Mouse (Mus musculus): ENCODE measurements at regions not wholly inside any gene's neighbourhood (a gene's known extent, or its start where the extent isn't known, plus 50 kb on each side); places are given as distances from the start of the nearest gene placed in this dataset.

- CTCF ChIA-PET = interaction anchor here in 1 of 4 experiments (0.6 kb wide), 1 partner anchor 68 kb away, joined by 3 read pairs; no protein-coding TSS in a partner anchor
- POLR2A ChIA-PET = no interaction called here
Observed at GRCm38 (mm10) chr3:73134316-73134715, 76.7 kb upstream of the Slitrk3 start.

GRCm38 (mm10) chr3:73125143-73125542 lies 67.5 kb upstream of the Slitrk3 start:
- ChIA-PET CTCF (no interaction called here), POLR2A (no interaction called here)

GRCm38 (mm10) chr3:73109102-73109501 lies 51.5 kb upstream of the Slitrk3 start:
- ChIA-PET POLR2A (no interaction called here), CTCF (no interaction called here)

Data from embryonic stem cell, embryonic (primary cell).